Mouse (Mus musculus): ENCODE data around the gene Txnrd2.

DNA sequence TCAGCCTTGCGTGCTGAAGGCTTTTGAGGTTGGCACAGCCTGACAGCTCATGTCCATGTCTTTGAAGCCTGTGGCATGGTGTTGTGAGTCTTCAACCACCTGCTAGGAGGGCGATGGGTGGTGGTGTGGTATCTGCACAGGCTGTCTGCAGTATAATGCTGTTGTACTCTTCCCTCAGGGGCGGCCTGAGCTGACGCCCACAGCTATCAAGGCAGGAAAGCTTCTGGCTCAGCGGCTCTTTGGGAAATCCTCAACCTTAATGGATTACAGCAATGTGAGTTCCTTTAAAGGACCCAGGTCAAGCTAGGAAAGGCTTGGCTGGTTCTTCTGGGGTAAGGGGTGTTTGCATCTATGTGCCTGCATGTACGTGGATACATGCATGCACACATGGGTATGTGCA lies 45.8 kb downstream of the Txnrd2 start:
- no peak for TF ChIP-seq REST (IDR thresholded peaks at IDR 0.05; ENCODE audit: insufficient read depth, insufficient read length)
- no peak for TF ChIP-seq USF1 (IDR thresholded peaks at IDR 0.05; ENCODE audit: low read depth)
- no peak for TF ChIP-seq POLR2A (IDR thresholded peaks at IDR 0.05; ENCODE audit: insufficient read length, low read depth)
- no peak for TF ChIP-seq E2F4 (IDR thresholded peaks at IDR 0.05; ENCODE audit: insufficient read depth)
- TF ChIP-seq POLR2AphosphoS2 (IDR thresholded peaks at IDR 0.05; ENCODE audit: insufficient read length, low read depth) = no peak
- no peak for TF ChIP-seq TCF12 (IDR thresholded peaks at IDR 0.05; ENCODE audit: insufficient read depth, poor library complexity, severe bottlenecking)
- TF ChIP-seq MAX (IDR thresholded peaks at IDR 0.05; ENCODE audit: low read depth) = no peak
- TF ChIP-seq MYOG (IDR thresholded peaks at IDR 0.05; ENCODE audit: control insufficient read depth in 1 of 3, insufficient read depth in 1 of 3, insufficient read length in 2 of 3, low read depth in 2 of 3) = no peak
- TF ChIP-seq CEBPB (IDR thresholded peaks at IDR 0.05; ENCODE audit: insufficient read depth, poor library complexity, severe bottlenecking) = no peak
- TF ChIP-seq MYOD1 (IDR thresholded peaks at IDR 0.05; ENCODE audit: control insufficient read depth in 1 of 3, insufficient read length in 2 of 3, low read depth in 2 of 3) = no peak

Data from myocyte (in vitro differentiated cells).